8 mouse cellular contexts compared by ENCODE assay signal in the genomic region with DNA sequence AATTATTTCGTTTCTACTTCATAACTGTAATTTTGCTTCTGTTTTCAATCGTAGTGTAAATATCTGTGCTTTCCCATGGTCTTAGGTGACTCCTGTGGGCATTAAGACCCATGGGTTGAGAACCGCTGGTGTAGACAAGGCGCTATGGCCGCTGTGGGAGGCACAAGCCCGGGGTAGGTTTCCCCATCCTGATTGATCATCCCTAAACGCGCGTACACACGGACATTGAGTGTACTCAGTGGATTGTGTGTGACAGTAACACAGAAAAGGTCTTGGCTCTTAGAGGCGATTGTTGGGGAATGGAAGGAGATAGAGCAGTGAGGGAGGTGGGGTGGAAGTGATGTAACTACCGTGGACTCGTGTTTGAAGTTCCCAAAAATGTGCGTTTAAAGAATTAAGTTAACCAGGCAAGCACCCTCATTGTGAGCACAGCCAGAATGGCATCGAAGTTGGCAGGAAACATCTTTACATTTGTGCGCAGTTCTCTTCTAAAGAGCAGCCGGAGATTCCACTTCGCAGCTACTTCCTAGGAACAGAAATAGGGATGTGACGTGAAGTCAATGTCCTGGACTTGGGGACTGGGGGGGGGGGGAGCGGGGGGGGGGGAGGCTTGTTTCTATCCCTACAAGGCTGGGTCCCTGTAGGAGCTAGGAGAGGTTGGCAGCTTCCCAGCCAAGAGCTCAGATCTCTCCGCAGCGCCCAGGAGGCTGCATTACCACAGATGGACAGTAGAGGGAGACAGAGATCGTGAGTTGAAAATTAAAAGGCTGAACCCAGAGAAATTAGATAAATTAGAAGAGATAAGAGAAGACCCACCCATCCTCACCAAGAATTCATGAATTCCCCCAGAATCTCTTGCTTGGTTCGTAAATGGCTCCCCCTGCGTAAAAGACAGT. TPM values are rescaled to one million over a fixed set of nuclear protein-coding genes. Genes with fewer than 3 reads are reported as not detected.
DNase-seq lines count a peak whose midpoint lies in the region; ATAC-seq lines count a peak whose summit lies in the region.
"Had no signal": no experiment of that assay in that cellular context is flagged by ENCODE, and none has a peak within 500 bp of the region (broad histone marks: within the 10 kb centered on the region; RNA-seq: fewer than 3 reads in every experiment).

No protein-coding gene starts in this region.

- no peak overlapping the region for H3K9ac ChIP-seq in midbrain, embryonic 13.5 days (replicated peaks)
- H3K9ac ChIP-seq: midbrain, embryonic 12.5 days had no signal

- no peaks in the 10 kb centered on the region for H3K27me3 ChIP-seq in midbrain, embryonic 13.5 days
- H3K27me3 ChIP-seq: midbrain, embryonic 12.5 days had no signal

- no peak overlapping the region for H3K4me2 ChIP-seq in midbrain, embryonic 13.5 days (replicated peaks)
- H3K4me2 ChIP-seq: midbrain, embryonic 12.5 days had no signal

- no peak overlapping the region for H3K27ac ChIP-seq in midbrain, embryonic 13.5 days
- H3K27ac ChIP-seq: midbrain, embryonic 12.5 days had no signal

- DNase-seq in adrenal gland, adult (ENCODE audit: inconsistent age in 2 of 2, low spot score in 1 of 2), result peak; percentile 71 to 95
- peak; percentile 90 to 94 for DNase-seq in cerebellum, postnatal 25 days
- peak; percentile 92 to 93 for DNase-seq in frontal cortex, postnatal 36 days (ENCODE audit: low spot score in 2 of 2)
- DNase-seq in left cerebral cortex, adult 8-10 months (ENCODE audit: low spot score in 2 of 2), result peak; percentile 59 to 83
- peak; percentile 71 for DNase-seq in skeletal muscle tissue, adult 2 months (ENCODE audit: low read depth, low spot score)

- ATAC-seq in inflammation-experienced regulatory T-cells, adult 6 months, result peak; percentile 48
- peak; percentile 83 for ATAC-seq in midbrain, embryonic 13.5 days

- no peaks in the 10 kb centered on the region for H3K36me3 ChIP-seq in midbrain, embryonic 13.5 days
- H3K36me3 ChIP-seq: midbrain, embryonic 12.5 days had no signal

- WGBS in midbrain, embryonic 13.5 days, result 53% methylated on average over 23 of the region's 25 CpGs

- no peaks in the 10 kb centered on the region for H3K4me1 ChIP-seq in midbrain, embryonic 13.5 days (replicated peaks)
- H3K4me1 ChIP-seq: midbrain, embryonic 12.5 days had no signal

- H3K4me3 ChIP-seq in midbrain, embryonic 13.5 days (replicated peaks), result no peak overlapping the region
- H3K4me3 ChIP-seq: midbrain, embryonic 12.5 days had no signal

- no peaks in the 10 kb centered on the region for H3K9me3 ChIP-seq in midbrain, embryonic 13.5 days
- H3K9me3 ChIP-seq: midbrain, embryonic 12.5 days had no signal

RNA-seq across cellular contexts. Expression of gene Il9r, which starts 17.9 kb away (rescaled TPM):
- polyA plus RNA-seq in inflammation-experienced regulatory T-cells, adult 6 months (2017; shearing (Covaris generic)), result 1 to 10 TPM; 2.8 to 5.4 (median 4.9) TPM
- total RNA-seq in left cerebral cortex, adult 8-10 months (2022), result not detected
- not detected in 2 replicates for polyA plus RNA-seq in midbrain, embryonic 13.5 days (2015; fragmentation: Nextera tagmentation; extraction: Ambion mirVana)
- polyA plus RNA-seq: midbrain, embryonic 12.5 days had no signal

RNA-seq across cellular contexts. Expression of gene Snrnp25, which starts 23.0 kb away (rescaled TPM):
- polyA plus RNA-seq in inflammation-experienced regulatory T-cells, adult 6 months (2017; shearing (Covaris generic)), result 10 to 100 TPM; 52.9 to 74.7 (median 56.9) TPM
- 10 to 100 TPM; 20.8 to 22.5 (median 22.0) TPM for total RNA-seq in left cerebral cortex, adult 8-10 months (2022)
- 46.5 and 46.6 TPM in 2 replicates for polyA plus RNA-seq in midbrain, embryonic 13.5 days (2015; fragmentation: Nextera tagmentation; extraction: Ambion mirVana)

RNA-seq across cellular contexts. Expression of gene Rhbdf1, which starts 39.9 kb away (rescaled TPM):
- polyA plus RNA-seq in inflammation-experienced regulatory T-cells, adult 6 months (2017; shearing (Covaris generic)), result under 1 TPM in 1 of 3 experiments, not detected in 2; 0.70 TPM
- 10 to 100 TPM in 2 of 4 experiments, 1 to 10 TPM in 2; 8.4 to 14.2 (median 10.1) TPM for total RNA-seq in left cerebral cortex, adult 8-10 months (2022)
- 13.6 and 14.8 TPM in 2 replicates for polyA plus RNA-seq in midbrain, embryonic 13.5 days (2015; fragmentation: Nextera tagmentation; extraction: Ambion mirVana)

RNA-seq across cellular contexts. Expression of gene Mpg, which starts 44.1 kb away (rescaled TPM):
- 10 to 100 TPM; 26.3 to 35.5 (median 32.8) TPM for polyA plus RNA-seq in inflammation-experienced regulatory T-cells, adult 6 months (2017; shearing (Covaris generic))
- total RNA-seq in left cerebral cortex, adult 8-10 months (2022), result 10 to 100 TPM; 19.3 to 22.4 (median 20.9) TPM
- 34.1 and 35.2 TPM in 2 replicates for polyA plus RNA-seq in midbrain, embryonic 13.5 days (2015; fragmentation: Nextera tagmentation; extraction: Ambion mirVana)
